Mouse (Mus musculus): ENCODE measurements around the gene E030025P04Rik.
A peak's percentile ranks its signal among the peaks of the same experiment; 100 is the strongest.

Gene E030025P04Rik

DNA sequence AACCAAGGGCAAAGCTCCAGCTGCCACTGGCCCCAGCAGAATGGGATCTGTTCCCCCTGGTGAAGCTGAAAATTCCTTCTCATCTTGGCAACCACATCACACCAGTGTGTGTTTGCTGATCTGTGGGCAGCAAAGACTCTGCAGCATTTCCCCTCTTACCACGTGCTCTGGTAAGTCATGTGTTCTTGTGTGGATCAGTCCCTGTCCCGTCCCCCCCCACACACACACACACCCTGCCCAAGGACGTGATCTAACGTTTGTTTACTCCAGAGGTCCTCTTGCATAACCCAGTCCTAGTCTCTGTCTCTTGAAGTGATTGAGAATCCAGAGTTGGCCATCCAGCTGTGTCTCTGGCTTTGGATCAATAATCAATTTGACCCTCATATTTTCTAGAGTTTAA is at the start of gene E030025P04Rik:
Gene E030025P04Rik, minus strand, starts transcription at position 134 of the 400 bp plus-strand sequence.
- DNase-seq: no peak

GRCm38 (mm10) chr11:109192673-109193557 is 48.7 kb upstream of the E030025P04Rik start:
- peak; percentile 74 for DNase-seq

DNA sequence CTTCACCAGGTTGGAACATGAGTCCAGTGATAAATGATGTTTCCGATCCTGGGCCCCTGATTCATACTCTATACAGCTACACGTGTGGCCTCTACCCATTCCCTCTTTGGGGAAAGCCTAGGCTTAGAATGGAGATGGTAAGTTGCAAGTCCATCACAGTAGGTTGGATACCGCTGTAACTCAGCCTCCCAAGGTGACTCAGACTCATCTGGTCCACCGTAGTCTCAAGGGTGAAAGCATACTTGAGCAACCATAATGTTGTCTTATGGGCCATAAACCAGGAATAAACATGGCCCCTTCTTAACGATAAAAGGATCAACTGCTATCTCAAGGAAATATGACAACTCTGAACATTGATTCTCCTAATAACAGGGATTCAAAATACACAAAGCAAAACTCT is 44.1 kb upstream of the E030025P04Rik start:
- no peak for DNase-seq

- peak; percentile 21 for DNase-seq
Observed at GRCm38 (mm10) chr11:109187631-109188184, 43.5 kb upstream of the E030025P04Rik start.

DNA sequence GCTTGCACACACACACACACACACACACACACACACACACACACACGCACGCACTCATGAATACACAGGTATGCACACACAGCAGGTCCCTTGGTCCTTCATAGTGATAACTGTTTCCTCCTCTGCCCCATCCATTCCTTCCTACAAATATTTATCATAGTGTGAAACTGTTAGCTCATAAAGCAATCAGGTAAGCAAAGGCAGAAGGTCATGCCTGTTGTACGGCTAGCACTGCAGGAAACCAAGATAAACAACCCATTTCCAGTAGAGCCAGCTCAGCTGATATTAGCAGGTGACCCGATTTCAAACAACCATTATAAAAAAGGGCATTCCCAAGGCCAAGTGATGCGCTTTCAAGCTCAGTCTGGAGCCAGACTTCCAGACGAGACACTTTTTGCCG is 36.9 kb upstream of the E030025P04Rik start:
- DNase-seq: no peak

GRCm38 (mm10) chr11:109180290-109180689 is 36.1 kb upstream of the E030025P04Rik start:
- no peak for DNase-seq

DNA sequence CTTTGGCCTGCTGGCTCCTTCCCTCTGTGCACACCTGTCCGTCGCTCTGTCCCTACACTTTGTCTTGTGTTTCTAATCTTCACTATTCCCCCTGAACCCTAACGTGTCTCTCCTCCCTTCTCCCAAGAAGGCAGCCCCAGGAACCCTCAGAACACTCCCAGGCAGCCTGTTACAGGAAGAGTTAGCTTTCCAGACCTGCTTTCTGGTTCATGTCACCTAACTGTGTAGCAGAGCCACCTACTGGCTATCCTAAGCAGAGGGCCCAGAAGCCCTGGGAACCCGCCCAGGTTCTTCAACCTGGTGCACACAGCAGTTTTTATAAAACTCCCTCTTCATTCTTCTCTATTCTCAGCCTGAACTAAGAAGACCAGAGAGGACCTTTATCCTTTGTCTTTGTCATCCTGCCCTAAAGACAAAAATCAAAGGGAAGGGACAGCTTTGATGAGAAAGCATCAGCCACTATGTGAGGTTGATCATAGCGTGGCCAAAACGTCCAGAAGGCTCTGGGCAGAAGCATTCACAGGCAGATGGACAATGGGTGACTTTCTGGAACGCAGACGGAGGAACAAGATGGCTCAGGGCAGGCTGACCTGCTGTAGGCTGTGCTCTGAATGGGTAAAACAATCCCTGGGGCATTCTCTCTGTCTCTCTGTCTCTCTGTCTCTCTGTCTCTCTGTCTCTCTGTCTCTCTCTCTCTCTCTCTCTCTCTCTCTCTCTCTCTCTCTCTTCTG is 34.8 kb upstream of the E030025P04Rik start:
- peak; percentile 70 for DNase-seq

GRCm38 (mm10) chr11:109175376-109175969 is 31.3 kb upstream of the E030025P04Rik start:
- DNase-seq: no peak

- no peak for DNase-seq
Observed at GRCm38 (mm10) chr11:109172224-109172623, 28.1 kb upstream of the E030025P04Rik start.

- no peak for DNase-seq
Observed at GRCm38 (mm10) chr11:109170771-109171170, 26.6 kb upstream of the E030025P04Rik start.

GRCm38 (mm10) chr11:109157694-109158093 is 13.5 kb upstream of the E030025P04Rik start:
- no peak for DNase-seq

DNA sequence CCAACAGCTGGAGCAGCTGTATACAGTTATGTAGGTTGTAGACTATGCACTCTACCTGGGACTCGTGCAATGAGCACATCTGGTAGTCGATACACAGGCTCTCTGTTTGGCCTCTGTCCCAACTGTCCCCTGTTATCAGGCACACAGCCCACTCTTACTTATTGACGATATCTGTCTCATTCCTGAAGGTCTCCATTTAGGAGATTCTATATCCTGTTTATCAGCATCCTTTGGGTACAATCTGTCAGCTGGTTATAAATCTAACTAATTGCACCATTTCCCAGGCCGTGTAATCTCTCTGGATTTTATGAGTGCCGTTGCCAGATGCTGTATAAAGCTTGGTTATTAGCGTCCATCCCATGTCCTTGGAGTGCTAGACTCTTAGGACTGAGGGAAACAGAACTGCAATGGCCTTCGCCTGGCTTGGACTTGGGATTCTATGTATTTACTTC is 747 bp upstream of the E030025P04Rik start:
- DNase-seq: no peak

- DNase-seq: no peak
Observed at GRCm38 (mm10) chr11:109126482-109126881, 17.7 kb downstream of the E030025P04Rik start.

- peak; percentile 1 for DNase-seq
Observed at GRCm38 (mm10) chr11:109125451-109125850, 18.7 kb downstream of the E030025P04Rik start.

- DNase-seq: no peak
Observed at GRCm38 (mm10) chr11:109124284-109124683, 19.9 kb downstream of the E030025P04Rik start.

DNA sequence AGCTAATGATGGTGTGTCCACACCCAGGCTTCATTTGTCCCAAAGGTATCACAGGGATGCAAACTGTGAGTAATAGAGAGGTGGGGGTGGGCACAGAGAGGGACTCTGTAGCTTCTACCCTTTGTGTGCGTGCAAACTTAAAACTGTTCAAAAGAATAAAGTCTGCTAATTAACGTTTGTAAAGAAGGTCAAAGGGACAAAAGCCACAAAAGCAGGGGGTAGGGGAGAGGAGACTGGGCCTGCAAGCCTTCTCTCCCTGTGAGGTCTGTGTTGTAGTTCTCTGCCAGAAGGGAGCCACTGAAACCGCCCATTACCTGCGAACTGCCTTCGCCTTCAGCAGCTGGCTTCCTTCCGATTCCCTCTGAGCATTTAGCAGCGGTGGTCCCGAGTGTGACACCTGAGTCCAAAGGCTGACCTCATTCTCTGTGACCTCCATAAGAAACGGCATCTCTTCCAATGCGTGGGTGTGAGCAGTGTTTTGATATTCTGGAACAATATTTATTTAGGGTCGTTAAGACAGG is 34.3 kb downstream of the E030025P04Rik start:
- DNase-seq: no peak

GRCm38 (mm10) chr11:109109056-109109455 is 35.1 kb downstream of the E030025P04Rik start:
- no peak for DNase-seq

DNA sequence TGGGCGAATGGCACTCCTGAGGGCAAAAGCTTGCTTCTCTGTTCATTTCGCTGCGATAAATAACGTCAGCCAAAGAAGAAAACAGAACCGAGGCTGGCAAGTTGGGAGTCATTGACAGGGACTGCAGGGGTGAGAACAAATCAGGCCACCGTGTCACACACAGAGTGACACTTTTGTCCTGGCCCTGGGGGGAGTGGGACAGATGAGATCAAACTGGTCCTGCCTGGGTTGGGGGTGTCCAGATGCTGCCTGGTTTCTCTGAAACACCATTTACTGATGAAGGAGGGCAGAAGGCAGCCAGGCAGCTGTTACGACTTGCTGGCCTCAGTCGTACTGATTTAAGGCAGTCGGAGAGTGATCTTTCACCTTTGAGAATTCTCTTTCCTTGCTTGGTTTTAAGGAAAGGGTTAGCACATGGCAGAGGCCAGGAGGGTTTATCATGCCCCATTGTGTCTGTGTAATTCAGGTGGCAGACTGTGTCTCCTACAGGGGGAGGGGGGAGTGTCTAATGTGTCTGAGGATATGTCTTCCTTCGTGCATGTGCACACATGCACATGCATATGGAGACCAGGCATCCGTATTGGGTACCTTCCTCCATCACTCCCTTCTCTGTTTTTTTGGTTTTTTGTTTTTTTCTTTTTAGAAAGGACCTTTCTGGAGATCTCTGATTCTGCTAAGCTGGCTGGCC is 36.5 kb downstream of the E030025P04Rik start:
- DNase-seq: no peak

- no peak for DNase-seq
Observed at GRCm38 (mm10) chr11:109106751-109107150, 37.4 kb downstream of the E030025P04Rik start.

- no peak for DNase-seq
Observed at GRCm38 (mm10) chr11:109106181-109106580, 38.0 kb downstream of the E030025P04Rik start.

GRCm38 (mm10) chr11:109103386-109103785 is 40.8 kb downstream of the E030025P04Rik start:
- no peak for DNase-seq

DNA sequence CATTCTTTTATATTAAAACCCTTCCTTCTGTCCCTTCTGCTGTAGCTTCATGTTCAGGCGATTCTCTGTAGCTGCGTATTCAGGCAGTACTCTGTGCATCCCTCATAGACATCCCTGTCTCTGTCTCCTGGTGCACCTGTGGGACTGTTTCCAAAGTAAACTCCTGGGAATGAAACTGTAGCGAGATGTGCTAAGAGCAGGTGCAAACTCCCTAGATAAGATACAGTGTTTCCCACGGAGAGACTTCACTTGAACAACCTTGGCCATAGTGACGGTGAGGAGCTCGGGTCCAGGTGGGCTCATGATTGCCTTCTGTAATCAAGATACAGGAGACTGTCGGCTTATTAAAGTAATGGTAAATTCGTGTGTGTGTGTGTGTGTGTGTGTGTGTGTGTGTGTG is 41.5 kb downstream of the E030025P04Rik start:
- no peak for DNase-seq
